Mouse (Mus musculus) layer of hippocampus, adult 8-10 months (tissue): ENCODE data around the gene Casp7. TPM values are rescaled to one million over a fixed set of nuclear protein-coding genes. Genes with fewer than 3 reads are reported as not detected.
"Not testable (repeated sequence)": the region's sequence is repeated elsewhere in the genome, so short reads cannot be mapped to it uniquely, and the experiment has no call there.

Experiments
- DNase-seq, 2 experiments: peaks; one replicate each; pipeline ENCODE4 v3.0.0; 2022; ENCODE audit warnings: low spot score in 2 of 2
- total RNA-seq, 4 experiments: library from RNA; stranded (reverse); gene quantifications; 2 replicates each; pipeline ENCODE4 v1.2.4; 2022

The Casp7 gene
- total RNA-seq, 4 experiments from 2014 or later, result 2.0 to 5.0 (median 3.6) TPM

DNA sequence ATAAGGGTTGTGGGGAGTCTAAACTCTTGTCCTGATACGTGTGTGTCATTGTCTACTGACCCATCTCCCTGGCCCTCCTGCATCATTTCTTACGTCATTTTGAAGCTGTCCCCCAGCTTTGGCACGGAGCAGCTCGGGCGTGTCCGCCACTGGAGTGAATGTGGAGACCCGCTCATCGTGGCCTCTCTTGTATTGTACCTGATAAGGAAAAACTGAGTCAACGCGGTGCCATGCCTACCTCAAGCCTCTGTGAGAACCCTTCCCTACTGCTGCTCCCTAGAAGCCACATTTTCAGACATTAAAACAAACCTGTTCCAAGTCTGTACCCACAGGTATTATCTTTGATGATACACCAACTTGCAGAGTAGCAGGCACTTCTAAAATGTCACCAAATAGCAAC lies 15.5 kb upstream of the Casp7 start:
- no peak for DNase-seq

DNA sequence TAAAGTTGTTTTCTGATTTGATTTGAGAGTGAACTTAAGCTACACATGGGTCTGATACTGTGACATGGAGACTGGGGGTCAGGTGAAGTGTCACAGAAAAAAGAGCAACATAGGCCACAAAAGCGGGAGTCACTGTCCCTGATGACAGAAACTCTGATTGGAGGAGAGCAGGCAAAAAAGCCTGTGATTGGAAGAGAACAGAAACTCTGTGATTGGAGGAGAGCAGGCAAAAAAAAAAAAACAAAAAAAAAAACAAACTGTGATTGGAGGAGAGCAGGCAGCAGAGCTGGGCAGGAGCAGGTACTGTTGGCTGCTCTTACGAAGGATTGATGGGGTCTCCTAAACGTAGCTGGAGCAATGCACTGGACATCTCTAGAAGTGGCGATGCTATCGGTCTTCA lies 11.4 kb upstream of the Casp7 start:
- no peak for DNase-seq

- DNase-seq, result no peak
Measured at GRCm38 (mm10) chr19:56386095-56386494, 10.8 kb upstream of the Casp7 start.

GRCm38 (mm10) chr19:56387726-56388302 lies 9.1 kb upstream of the Casp7 start:
- DNase-seq, result no peak

DNA sequence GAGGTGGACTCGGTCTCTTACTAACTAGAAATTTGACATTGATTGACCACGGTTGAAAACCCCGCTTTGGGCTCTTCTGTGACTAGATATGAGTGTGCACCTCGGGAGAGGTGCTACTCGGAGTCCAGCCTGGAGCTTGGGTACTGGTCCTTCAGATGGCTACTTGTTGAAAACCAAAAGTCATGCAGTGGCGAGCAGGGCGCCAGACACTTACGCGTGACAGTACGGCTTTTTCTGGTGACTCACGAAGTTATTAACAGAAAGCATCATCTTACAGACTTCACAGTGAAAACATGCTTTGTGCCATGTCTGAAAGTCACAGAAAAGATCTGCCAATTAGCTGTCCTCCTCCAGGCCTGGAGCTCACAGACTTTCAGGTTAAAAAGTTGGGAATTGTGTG lies 7.8 kb upstream of the Casp7 start:
- no peak for DNase-seq

- no peak for DNase-seq
Measured at GRCm38 (mm10) chr19:56389879-56390278, 7.0 kb upstream of the Casp7 start, which contains the start of gene Nrap. Nrap (minus strand) TSS chr19:56390037.

DNA sequence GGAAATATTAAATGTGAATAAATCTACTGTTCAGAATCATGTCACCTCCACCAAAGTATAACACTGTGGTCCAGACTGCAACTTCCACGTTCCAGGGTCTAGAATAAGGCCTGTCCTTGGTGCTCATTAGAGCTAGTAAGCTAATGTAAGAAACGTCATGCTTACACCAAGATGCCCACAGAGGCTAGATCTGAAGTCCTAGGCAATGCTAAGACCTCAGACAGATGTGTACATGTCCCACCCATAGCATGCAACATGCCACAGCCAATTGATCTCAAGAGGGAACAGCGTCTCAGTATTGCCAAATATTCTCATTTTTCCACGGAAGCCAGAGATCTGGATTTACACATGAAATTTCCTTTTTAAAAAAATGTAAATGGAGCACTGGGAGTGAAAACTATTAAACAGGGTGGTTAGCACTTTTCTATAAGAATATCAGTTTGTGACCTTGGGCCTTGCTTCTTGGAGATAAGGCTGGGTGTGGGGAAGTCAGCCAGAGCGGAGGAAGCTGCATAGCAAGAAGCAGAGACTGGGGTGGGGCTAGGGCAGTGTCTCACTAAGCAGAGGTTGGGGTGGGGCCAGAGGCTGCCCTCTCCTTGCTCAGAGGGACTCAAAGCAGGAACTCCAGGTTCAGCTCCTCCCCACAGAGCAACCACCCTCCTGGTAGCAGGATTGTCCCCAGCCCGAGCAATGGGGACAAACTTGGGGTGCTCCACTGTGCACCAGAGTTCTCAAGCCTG lies 5.5 kb upstream of the Casp7 start:
- no peak for DNase-seq

GRCm38 (mm10) chr19:56393311-56393866 lies 3.5 kb upstream of the Casp7 start:
- no peak for DNase-seq

GRCm38 (mm10) chr19:56395183-56395935 lies 1.6 kb upstream of the Casp7 start:
- DNase-seq, result no peak

- no peak for DNase-seq
Measured at GRCm38 (mm10) chr19:56396227-56396626, 702 bp upstream of the Casp7 start.

DNA sequence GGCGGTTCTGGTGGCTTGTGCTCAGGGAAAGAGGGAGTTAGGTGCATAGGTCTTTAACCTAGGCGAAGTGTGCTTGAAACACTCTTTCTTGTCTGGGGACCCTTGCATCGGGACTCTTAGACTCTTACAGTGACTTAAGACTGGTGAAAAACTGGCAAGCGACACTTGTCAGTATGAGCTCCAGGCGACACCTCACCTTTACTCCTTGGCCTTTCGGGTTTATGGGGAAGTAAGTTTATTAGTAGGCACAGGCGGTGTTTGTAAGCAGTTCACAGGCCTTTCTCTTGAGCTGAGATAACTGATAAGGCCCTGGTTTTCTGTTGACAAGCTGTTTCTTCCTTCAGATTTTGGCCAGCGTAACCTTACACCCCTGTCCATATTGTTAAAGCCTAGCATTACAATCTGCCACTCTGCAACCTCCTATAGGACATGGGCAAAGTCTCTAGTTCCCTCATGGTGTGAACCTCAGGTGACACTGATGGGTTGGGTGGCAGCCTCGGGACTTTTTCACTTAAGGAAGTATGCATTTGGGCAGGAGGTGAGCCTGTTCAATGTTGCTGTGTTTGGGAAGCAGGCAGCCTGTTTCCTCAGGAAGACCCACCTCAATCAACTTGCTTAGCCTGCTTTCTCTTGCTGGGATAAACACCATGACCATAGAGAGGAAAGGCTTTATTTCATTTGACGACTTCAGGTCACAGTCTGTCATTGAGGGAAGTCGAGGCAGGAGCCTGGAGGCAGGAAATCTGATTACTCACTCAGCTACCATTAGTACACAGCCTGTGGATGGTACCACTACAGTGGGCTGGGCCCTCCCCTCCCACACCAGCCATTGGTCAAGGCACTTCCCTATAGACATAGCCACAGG lies 966 bp downstream of the Casp7 start:
- DNase-seq, result no peak

DNA sequence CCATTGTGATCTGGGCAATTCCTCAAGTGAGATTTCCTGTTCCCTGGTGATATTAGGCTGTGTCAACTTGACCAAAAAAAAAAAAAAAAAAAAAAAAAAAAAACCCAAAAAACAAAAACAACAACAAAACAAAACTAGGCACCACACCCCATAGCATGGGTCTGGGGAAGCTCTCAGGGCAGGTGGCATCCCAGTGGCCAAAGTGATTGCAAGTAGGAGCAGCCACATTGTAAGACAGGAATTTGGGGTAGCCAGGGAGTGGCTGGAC lies 1.5 kb downstream of the Casp7 start:
- no peak for DNase-seq

- no peak for DNase-seq
Measured at GRCm38 (mm10) chr19:56400200-56400599, 3.3 kb downstream of the Casp7 start.

GRCm38 (mm10) chr19:56401864-56402263 lies 4.9 kb downstream of the Casp7 start:
- DNase-seq, result no peak

GRCm38 (mm10) chr19:56405824-56406223 lies 8.9 kb downstream of the Casp7 start:
- no peak for DNase-seq

GRCm38 (mm10) chr19:56406581-56406980 lies 9.7 kb downstream of the Casp7 start:
- no peak for DNase-seq

DNA sequence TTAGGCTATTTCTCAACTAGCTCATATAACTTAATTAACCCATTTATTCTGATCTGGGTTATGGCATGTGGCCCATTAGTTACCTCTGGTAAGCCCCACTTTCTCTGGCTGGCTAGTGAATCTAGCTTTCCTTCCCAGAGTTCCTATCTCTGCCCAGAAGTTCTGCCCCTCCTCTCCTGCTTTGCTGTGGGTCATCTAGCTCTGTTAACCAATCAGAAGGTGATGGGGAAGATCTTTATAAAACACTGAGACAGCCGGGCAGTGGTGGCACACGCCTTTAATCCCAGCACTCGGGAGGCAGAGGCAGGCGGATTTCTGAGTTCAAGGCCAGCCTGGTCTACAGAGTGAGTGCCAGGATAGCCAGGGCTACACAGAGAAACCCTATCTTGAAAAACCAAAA lies 13.0 kb downstream of the Casp7 start:
- not testable (repeated sequence) for DNase-seq

- no peak for DNase-seq
Measured at GRCm38 (mm10) chr19:56418404-56418803, 21.5 kb downstream of the Casp7 start.

DNA sequence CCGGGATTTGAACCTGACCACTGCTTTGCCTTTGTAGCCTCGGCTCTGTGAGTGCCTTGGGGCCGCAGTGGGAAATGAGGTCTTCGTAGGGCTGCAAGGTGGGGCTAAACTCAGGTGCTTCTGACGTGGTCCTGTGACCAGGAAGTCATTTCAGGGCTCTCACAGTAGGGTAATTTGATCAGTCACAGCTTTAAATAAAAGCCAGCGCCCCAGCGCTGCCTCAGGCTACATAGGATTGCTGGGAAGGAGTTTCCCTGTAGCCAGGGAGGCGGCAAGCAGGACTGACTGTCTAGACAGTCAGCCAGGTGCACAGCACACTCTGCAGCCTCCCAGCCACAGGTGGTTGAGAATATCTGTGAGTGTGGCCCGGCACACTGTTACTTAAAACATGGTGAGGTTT lies 22.5 kb downstream of the Casp7 start:
- no peak for DNase-seq

- DNase-seq, result no peak
Measured at GRCm38 (mm10) chr19:56420345-56420744, 23.4 kb downstream of the Casp7 start.
